Mouse (Mus musculus) granulocyte monocyte progenitor cell, adult 5-6 weeks (primary cell): ENCODE data around the gene Myct1. TPM values are rescaled to one million over a fixed set of nuclear protein-coding genes. Genes with fewer than 3 reads are reported as not detected.

Experiments
- ATAC-seq: replicated peaks from 2 replicates; pipeline ENCODE4 v1.8.0; 2016; ENCODE audit warnings: mild to moderate bottlenecking, moderate TSS enrichment, inconsistent platforms; ENCODE audit not compliant: poor library complexity, severe bottlenecking
- total RNA-seq, 2 experiments: library from RNA; stranded (forward) in 1 of 2; stranded (reverse) in 1 of 2; fragments of 200-712, 200-1000 nt in 1 of 2; fragments of >200 nt in 1 of 2; fragmentation: Nextera tagmentation in 1 of 2; gene quantifications; 2 replicates each; pipeline ENCODE4 v1.2.3; 2014 to 2017

Myct1 gene
- total RNA-seq, 2 experiments from 2014 or later = 1.4 to 2.1 TPM

- ATAC-seq = no peak
Observed at GRCm38 (mm10) chr10:5608874-5609273, 15.3 kb downstream of the Myct1 start.

GRCm38 (mm10) chr10:5615186-5616040 is 21.8 kb downstream of the Myct1 start:
- no peak for ATAC-seq

GRCm38 (mm10) chr10:5626268-5626667 is 32.7 kb downstream of the Myct1 start:
- ATAC-seq = no peak

GRCm38 (mm10) chr10:5633672-5634200 is 40.2 kb downstream of the Myct1 start:
- no peak for ATAC-seq

GRCm38 (mm10) chr10:5634336-5634735 is 40.8 kb downstream of the Myct1 start:
- peak; percentile 53 for ATAC-seq

GRCm38 (mm10) chr10:5637322-5637721 is 43.7 kb downstream of the Myct1 start:
- no peak for ATAC-seq

GRCm38 (mm10) chr10:5639112-5639511 is 45.5 kb downstream of the Myct1 start, which contains the start of gene Vip:
TSS of gene Vip (plus strand) at chr10:5639218.
- ATAC-seq = peak; percentile 67

Other genes starting within 250 kb of the Myct1 start
- gene Syne1, start 42.3 kb upstream of the Myct1 start, total RNA-seq (2014; fragmentation: Nextera tagmentation) = 13.2 and 23.7 TPM in 2 replicates
- gene Syne1, start 42.3 kb upstream of the Myct1 start, total RNA-seq (2017) = 27.4 and 30.7 TPM in 2 replicates
- gene Vip, start 45.4 kb downstream of the Myct1 start, total RNA-seq (2014; fragmentation: Nextera tagmentation) = not detected in 2 replicates
- gene Vip, start 45.4 kb downstream of the Myct1 start, total RNA-seq (2017) = not detected in 2 replicates
- gene Fbxo5, start 211.8 kb downstream of the Myct1 start, total RNA-seq (2014; fragmentation: Nextera tagmentation) = 29.8 and 59.8 TPM in 2 replicates
- 49.0 and 57.4 TPM in 2 replicates for gene Fbxo5, start 211.8 kb downstream of the Myct1 start, total RNA-seq (2017)
- 8.7 and 18.6 TPM in 2 replicates for gene Mtrf1l, start 230.1 kb downstream of the Myct1 start, total RNA-seq (2014; fragmentation: Nextera tagmentation)
- 33.5 and 34.2 TPM in 2 replicates for gene Mtrf1l, start 230.1 kb downstream of the Myct1 start, total RNA-seq (2017)